Mouse (Mus musculus) E14TG2a.4 (cell line): ENCODE measurements around the gene Arhgef16.

Source experiments
- H3K27me3 ChIP-seq: 2 replicates; pipeline ENCODE4 v1.6.1; 2014; ENCODE audit warnings: low read length, control low read depth; ENCODE audit not compliant: insufficient read depth
- H3K36me3 ChIP-seq: 2 replicates; pipeline ENCODE4 v1.6.1; 2014; ENCODE audit warnings: low read length, control low read depth; ENCODE audit not compliant: insufficient read depth
- H3K4me1 ChIP-seq: replicated peaks from 2 replicates; pipeline ENCODE4 v1.6.1; 2014; ENCODE audit warnings: low read depth, low read length, control low read depth
- H3K4me3 ChIP-seq: replicated peaks from 2 replicates; pipeline ENCODE4 v1.5.1; 2014; ENCODE audit warnings: mild to moderate bottlenecking, low read length
- H3K9me3 ChIP-seq: 2 replicates; pipeline ENCODE4 v1.6.1; 2014; ENCODE audit warnings: low read length, control low read depth
- CTCF ChIP-seq: conservative IDR thresholded peaks from 2 replicates; pipeline ENCODE4 v1.5.1; 2014; ENCODE audit warnings: low read length
- NANOG ChIP-seq: IDR thresholded peaks from 2 replicates; pipeline ENCODE4 v1.6.1; 2014; ENCODE audit warnings: borderline replicate concordance, low read length, mixed read lengths
- POU5F1 ChIP-seq: IDR thresholded peaks from 2 replicates; pipeline ENCODE4 v1.6.1; 2014; ENCODE audit warnings: low read length, borderline replicate concordance

Arhgef16 gene

DNA sequence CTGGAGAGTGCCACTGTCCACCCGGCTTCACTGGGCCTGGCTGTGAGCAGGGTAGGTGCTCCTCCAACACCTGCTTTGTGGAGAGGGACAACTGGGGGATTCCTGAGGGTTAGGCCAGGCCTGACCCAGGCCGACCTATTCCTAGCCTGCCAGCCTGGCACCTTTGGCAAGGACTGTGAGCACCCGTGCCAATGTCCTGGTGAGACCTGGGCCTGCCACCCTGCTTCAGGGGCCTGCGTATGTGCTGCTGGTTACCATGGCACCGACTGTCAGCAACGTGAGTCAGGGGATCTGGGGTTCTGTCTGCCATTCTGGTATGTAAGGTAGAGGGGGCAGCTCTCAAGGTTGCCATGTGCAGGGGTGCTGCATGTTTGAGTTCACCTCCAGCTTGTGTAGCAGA is 34.0 kb downstream of the Arhgef16 start:
- Histone ChIP-seq H3K9me3 (no peaks in the 10 kb centered on the region), H3K27me3 (peaks cover 19% of the 10 kb centered on the region; the same call in 1 of the 2 replicates), H3K4me1 (peaks cover 10% of the 10 kb centered on the region; the same call in 1 of the 2 replicates), H3K36me3 (no peaks in the 10 kb centered on the region), H3K4me3 (no peak overlapping the region)
- no peak for TF ChIP-seq CTCF
- TF ChIP-seq POU5F1 = no peak
- TF ChIP-seq NANOG = no peak

GRCm38 (mm10) chr4:154262071-154262470 is 39.4 kb downstream of the Arhgef16 start:
- no peaks in the 10 kb centered on the region for H3K9me3 ChIP-seq
- TF ChIP-seq POU5F1 (no peak), CTCF (no peak), NANOG (no peak)
- H3K27me3 ChIP-seq = peaks cover 26% of the 10 kb centered on the region
- no peaks in the 10 kb centered on the region for H3K36me3 ChIP-seq
- H3K4me3 ChIP-seq = no peak overlapping the region
- H3K4me1 ChIP-seq = no peaks in the 10 kb centered on the region

DNA sequence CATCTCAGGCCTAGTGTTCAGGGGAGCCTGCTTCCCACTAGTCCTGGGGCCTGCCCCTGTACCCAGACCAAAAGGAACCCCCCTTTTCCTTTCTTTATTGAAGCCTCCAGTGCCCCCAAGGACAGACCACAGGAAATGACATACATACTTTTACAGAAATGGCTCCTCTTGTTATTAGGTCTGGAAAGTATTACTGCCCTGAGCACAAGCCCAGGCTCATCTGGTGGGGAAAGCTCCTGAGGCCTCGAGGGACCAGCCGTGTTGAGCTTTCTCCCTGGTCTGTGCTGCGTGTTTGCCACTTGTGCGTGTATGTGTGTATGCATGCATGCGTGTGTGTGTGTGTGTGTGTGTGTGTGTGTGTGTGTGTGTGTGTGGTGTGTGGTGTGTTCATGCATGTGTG is 40.7 kb downstream of the Arhgef16 start:
- no peak overlapping the region for H3K4me3 ChIP-seq
- TF ChIP-seq NANOG = no peak
- no peak for TF ChIP-seq POU5F1
- TF ChIP-seq CTCF = no peak
- H3K4me1 ChIP-seq = no peaks in the 10 kb centered on the region
- no peaks in the 10 kb centered on the region for H3K36me3 ChIP-seq
- H3K27me3 ChIP-seq = peaks cover 26% of the 10 kb centered on the region
- no peaks in the 10 kb centered on the region for H3K9me3 ChIP-seq

- Histone ChIP-seq H3K9me3 (no peaks in the 10 kb centered on the region), H3K4me3 (0 out of 2 replicates have a peak overlapping the region, but pooled peaks have one; percentile 10), H3K4me1 (peaks cover 47% of the 10 kb centered on the region), H3K36me3 (no peaks in the 10 kb centered on the region), H3K27me3 (peaks cover 27% of the 10 kb centered on the region)
- no peak for TF ChIP-seq CTCF
- TF ChIP-seq NANOG = no peak
- TF ChIP-seq POU5F1 = no peak
Measured at GRCm38 (mm10) chr4:154252537-154253255, 48.8 kb downstream of the Arhgef16 start.

GRCm38 (mm10) chr4:154249316-154249715 is 52.2 kb downstream of the Arhgef16 start:
- H3K27me3 ChIP-seq = peaks cover 30% of the 10 kb centered on the region; the same call in 1 of the 2 replicates
- H3K9me3 ChIP-seq = no peaks in the 10 kb centered on the region
- TF ChIP-seq CTCF (no peak), NANOG (no peak), POU5F1 (no peak)
- H3K4me3 ChIP-seq = no peak overlapping the region
- no peaks in the 10 kb centered on the region for H3K36me3 ChIP-seq
- peaks cover 62% of the 10 kb centered on the region for H3K4me1 ChIP-seq

GRCm38 (mm10) chr4:154248092-154248805 is 53.2 kb downstream of the Arhgef16 start:
- Histone ChIP-seq H3K4me1 (peaks cover 52% of the 10 kb centered on the region), H3K27me3 (peaks cover 35% of the 10 kb centered on the region), H3K36me3 (no peaks in the 10 kb centered on the region), H3K9me3 (no peaks in the 10 kb centered on the region), H3K4me3 (peak overlapping the region; percentile 20; the same call in 1 of the 2 replicates)
- TF ChIP-seq NANOG (no peak), POU5F1 (no peak), CTCF (no peak)

DNA sequence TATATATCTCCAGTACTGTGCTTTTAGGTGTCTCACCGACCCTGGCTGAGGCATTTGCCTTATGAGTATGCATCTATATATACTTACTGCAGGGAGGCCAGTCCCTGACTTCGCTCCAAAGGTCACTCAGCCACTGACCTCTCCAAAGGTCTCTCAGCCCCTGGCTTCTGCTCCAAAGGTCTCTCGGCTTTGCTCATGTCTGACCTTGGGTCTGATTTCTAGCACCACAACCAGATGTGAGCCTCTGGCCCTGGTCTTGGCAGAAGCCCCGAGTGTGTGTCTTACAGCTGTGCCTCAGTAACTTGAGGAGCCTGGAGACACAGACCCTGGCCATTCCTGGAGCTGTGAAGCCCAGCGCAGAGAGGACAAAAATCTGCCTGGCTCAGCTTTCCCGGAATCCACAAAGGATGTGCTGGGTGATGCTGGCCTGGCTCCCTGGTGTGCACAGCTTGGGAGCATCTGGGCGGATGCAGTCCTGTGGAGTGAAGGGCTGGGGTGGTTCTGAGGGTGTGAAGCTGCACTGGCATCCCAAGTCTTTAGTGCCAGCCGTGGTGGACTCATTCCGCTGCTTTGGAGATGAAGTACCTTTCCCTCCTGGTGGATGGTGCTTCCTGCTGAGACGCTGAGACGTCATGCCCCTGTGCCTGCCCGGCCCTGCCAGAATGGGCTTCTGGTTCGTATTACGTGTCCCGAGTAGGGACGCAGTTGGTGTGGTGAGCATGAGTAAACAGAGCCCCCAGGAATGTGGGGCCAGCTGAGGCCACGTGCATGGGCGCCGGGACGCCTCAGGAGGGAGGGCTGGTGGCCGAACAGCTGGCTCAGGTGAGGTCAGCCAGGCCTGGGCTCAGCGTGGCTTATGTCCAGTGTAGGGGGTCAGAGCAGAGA is 54.0 kb downstream of the Arhgef16 start:
- H3K9me3 ChIP-seq = no peaks in the 10 kb centered on the region
- H3K36me3 ChIP-seq = no peaks in the 10 kb centered on the region
- H3K4me3 ChIP-seq = peak overlapping the region; percentile 20; the same call in 1 of the 2 replicates
- TF ChIP-seq POU5F1 = no peak
- no peak for TF ChIP-seq CTCF
- TF ChIP-seq NANOG = no peak
- H3K27me3 ChIP-seq = peaks cover 43% of the 10 kb centered on the region
- H3K4me1 ChIP-seq = peaks cover 44% of the 10 kb centered on the region

- peak; percentile 98 for TF ChIP-seq CTCF
- no peak for TF ChIP-seq POU5F1
- H3K4me3 ChIP-seq = peak overlapping the region; percentile 74
- H3K27me3 ChIP-seq = peaks cover 48% of the 10 kb centered on the region
- no peaks in the 10 kb centered on the region for H3K9me3 ChIP-seq
- H3K36me3 ChIP-seq = no peaks in the 10 kb centered on the region
- peaks cover 37% of the 10 kb centered on the region for H3K4me1 ChIP-seq
Measured at GRCm38 (mm10) chr4:154246115-154247040, 55.1 kb downstream of the Arhgef16 start.
